Mouse (Mus musculus): Measurements from ENCODE around the gene Pask.

Pask gene

GRCm38 (mm10) chr1:93277041-93277440 is 66.2 kb downstream of the Pask start:
- DNase-seq (ENCODE audit: low spot score), result no peak

DNA sequence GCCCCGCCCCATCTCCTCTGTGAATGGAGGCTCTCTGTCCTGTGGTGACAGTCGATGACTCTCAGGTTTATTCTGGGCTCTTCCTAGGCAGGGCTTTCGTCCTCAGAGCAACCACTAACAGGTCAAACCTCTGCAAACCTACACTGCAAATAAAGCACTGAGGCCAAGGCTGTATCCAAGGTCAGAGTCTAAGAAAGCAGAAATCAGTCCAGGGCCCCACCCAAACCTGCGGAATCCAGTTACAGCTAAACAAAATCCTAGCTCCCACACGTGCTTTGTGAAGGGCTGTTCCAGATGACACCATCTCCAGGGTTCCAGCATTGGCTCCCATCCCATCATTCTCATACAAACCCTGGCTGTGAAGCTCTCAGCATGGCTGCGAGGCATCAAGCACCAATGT is 67.7 kb downstream of the Pask start:
- DNase-seq (ENCODE audit: low spot score), result no peak

DNA sequence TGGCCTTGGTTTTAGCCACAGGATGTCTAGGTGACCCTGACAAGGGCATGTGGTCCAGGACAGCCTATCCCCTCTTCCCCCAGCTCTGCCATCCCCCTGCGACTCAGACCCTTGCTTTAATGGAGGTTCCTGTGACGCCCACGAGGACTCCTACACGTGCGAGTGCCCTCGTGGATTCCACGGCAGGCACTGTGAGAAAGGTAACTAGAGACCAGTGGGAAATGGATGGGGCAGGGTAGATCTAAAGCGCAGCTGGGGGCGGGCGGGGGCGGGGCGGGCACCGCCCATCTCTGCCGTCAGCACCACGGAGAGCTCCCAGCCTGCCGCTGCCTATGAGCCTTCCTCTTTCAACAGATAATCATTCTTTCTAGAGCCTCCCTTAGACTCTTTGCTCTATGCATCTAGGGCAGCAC is 70.9 kb downstream of the Pask start:
- peak; percentile 26 for DNase-seq (ENCODE audit: low spot score)

DNA sequence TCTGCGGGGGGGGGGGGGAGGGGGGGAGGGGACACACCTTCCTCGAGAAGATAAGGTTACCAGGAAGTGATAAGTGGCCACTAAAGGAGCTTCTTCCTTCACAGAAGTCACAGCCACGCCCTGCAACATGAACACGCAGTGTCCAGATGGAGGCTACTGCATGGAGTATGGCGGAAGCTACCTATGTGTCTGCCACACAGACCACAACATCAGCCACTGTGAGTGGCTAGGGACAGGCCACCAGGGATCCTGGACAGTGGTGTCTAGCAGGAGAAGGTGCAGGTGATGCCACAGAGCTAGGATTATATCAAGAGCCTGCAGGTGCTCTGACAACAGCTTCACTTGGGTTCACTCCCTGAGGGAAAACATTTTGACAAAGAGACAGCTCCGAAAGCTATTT is 71.5 kb downstream of the Pask start:
- no peak for DNase-seq (ENCODE audit: low spot score)

- no peak for DNase-seq (ENCODE audit: low spot score)
Observed at GRCm38 (mm10) chr1:93270516-93271240, 72.6 kb downstream of the Pask start.

DNA sequence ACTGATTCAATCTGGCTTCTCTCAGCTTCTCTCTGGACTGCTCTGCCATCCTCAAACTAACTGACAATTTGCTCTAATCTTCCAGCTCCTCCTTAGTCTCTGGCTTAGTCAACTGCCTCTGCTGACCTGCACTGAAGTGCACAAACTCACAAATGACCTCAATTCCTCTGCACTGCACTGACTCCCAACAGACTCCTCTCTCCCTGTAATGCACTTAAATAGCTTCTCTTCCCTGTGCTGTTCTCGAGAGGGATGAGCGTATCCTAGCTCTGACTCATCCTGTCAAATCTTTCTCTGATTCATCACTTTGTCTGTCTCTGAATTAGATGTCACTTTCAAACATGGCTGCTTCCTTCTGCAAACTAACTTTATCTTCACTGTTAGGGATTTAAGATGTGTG is 75.0 kb downstream of the Pask start:
- no peak for DNase-seq (ENCODE audit: low spot score)

DNA sequence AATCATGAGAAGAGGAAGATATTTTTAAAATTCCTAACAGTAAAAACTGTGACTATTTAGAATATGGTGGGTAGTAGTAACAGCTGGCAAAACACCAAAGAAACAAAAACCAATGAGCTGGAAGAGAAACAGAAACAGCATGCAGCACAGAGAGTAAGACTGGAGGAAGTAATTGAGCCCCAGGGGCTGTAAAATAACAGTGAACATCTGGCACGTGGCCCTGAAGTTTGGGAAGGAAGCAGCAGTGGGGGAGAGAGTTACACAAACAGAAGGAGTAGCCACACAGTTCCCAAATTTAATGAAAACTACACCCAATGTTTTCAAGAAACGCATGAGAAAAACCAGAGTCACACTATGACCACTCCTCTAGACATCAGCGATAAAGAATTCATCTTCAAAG is 76.1 kb downstream of the Pask start:
- DNase-seq (ENCODE audit: low spot score), result no peak

Measured in ovary, postnatal 14 days (tissue).